Mouse (Mus musculus) megakaryocyte, embryonic 14.5 days (primary cell): Measurements from ENCODE around the gene Daam2. TPM values are rescaled to one million over a fixed set of nuclear protein-coding genes. Genes with fewer than 3 reads are reported as not detected.

Experiments used
- H3K27me3 ChIP-seq: replicated peaks from 2 replicates; pipeline ENCODE3; 2012; ENCODE audit warnings: inconsistent platforms
- H3K36me3 ChIP-seq: replicated peaks from 2 replicates; pipeline ENCODE3; 2012; ENCODE audit warnings: low read length, inconsistent platforms, mixed read lengths
- H3K4me1 ChIP-seq: 2 replicates; pipeline ENCODE4 v1.6.1; 2012; ENCODE audit warnings: inconsistent platforms
- H3K4me3 ChIP-seq: replicated peaks from 2 replicates; pipeline ENCODE3; 2012; ENCODE audit warnings: moderate library complexity, mild to moderate bottlenecking, inconsistent platforms
- H3K9me3 ChIP-seq: 2 replicates; pipeline ENCODE4 v1.6.1; 2012; ENCODE audit warnings: inconsistent platforms
- FLI1 ChIP-seq: IDR thresholded peaks from 2 replicates; pipeline ENCODE4 v1.6.1; 2012; ENCODE audit warnings: low read length, inconsistent platforms, mixed read lengths
- GATA1 ChIP-seq: IDR thresholded peaks from 3 replicates; pipeline ENCODE4 v1.6.1; 2012; ENCODE audit warnings: mixed read lengths, low read length, inconsistent platforms, borderline replicate concordance
- polyA plus RNA-seq: library from polyadenylated mRNA; stranded (reverse); fragments of >175 nt; gene quantifications from 2 replicates; pipeline ENCODE4 v1.2.3, GENCODE M21; 2012; ENCODE audit warnings: low replicate concordance; ENCODE audit not compliant: insufficient read depth

Daam2 gene
- polyA plus RNA-seq, 1 experiment, result not detected

- Histone ChIP-seq H3K27me3 (peaks cover 25% of the 10 kb centered on the region), H3K9me3 (0 out of 2 replicates have a peak, but pooled peaks cover 7% of the 10 kb centered on the region), H3K4me1 (no peaks in the 10 kb centered on the region; the same call in 1 of the 2 replicates), H3K4me3 (no peak overlapping the region), H3K36me3 (no peaks in the 10 kb centered on the region)
- no peak for TF ChIP-seq GATA1
- no peak for TF ChIP-seq FLI1
Measured at GRCm38 (mm10) chr17:49562701-49563415, 1.3 kb downstream of the Daam2 start.

GRCm38 (mm10) chr17:49561985-49562384 is 2.2 kb downstream of the Daam2 start:
- no peaks in the 10 kb centered on the region; the same call in 1 of the 2 replicates for H3K4me1 ChIP-seq
- H3K36me3 ChIP-seq, result no peaks in the 10 kb centered on the region
- no peak for TF ChIP-seq GATA1
- no peak for TF ChIP-seq FLI1
- peaks cover 25% of the 10 kb centered on the region for H3K27me3 ChIP-seq
- no peak overlapping the region for H3K4me3 ChIP-seq
- 0 out of 2 replicates have a peak, but pooled peaks cover 7% of the 10 kb centered on the region for H3K9me3 ChIP-seq

- TF ChIP-seq GATA1, result no peak
- no peak for TF ChIP-seq FLI1
- Histone ChIP-seq H3K4me1 (no peaks in the 10 kb centered on the region; the same call in 1 of the 2 replicates), H3K36me3 (no peaks in the 10 kb centered on the region), H3K27me3 (peaks cover 21% of the 10 kb centered on the region), H3K4me3 (no peak overlapping the region), H3K9me3 (0 out of 2 replicates have a peak, but pooled peaks cover 7% of the 10 kb centered on the region)
Measured at GRCm38 (mm10) chr17:49559786-49560289, 4.3 kb downstream of the Daam2 start.

- Histone ChIP-seq H3K27me3 (no peaks in the 10 kb centered on the region), H3K9me3 (0 out of 2 replicates have a peak, but pooled peaks cover 4% of the 10 kb centered on the region), H3K36me3 (no peaks in the 10 kb centered on the region), H3K4me3 (no peak overlapping the region), H3K4me1 (no peaks in the 10 kb centered on the region)
- TF ChIP-seq FLI1, result no peak
- no peak for TF ChIP-seq GATA1
Measured at GRCm38 (mm10) chr17:49556169-49556568, 8.0 kb downstream of the Daam2 start.

GRCm38 (mm10) chr17:49551991-49552390 is 12.2 kb downstream of the Daam2 start:
- no peaks in the 10 kb centered on the region for H3K36me3 ChIP-seq
- H3K4me3 ChIP-seq, result no peak overlapping the region
- peaks cover 22% of the 10 kb centered on the region for H3K9me3 ChIP-seq
- H3K4me1 ChIP-seq, result no peaks in the 10 kb centered on the region
- no peaks in the 10 kb centered on the region for H3K27me3 ChIP-seq
- TF ChIP-seq GATA1 (no peak), FLI1 (no peak)

GRCm38 (mm10) chr17:49551465-49551864 is 12.7 kb downstream of the Daam2 start:
- H3K4me1 ChIP-seq, result no peaks in the 10 kb centered on the region
- no peak for TF ChIP-seq GATA1
- TF ChIP-seq FLI1, result no peak
- H3K9me3 ChIP-seq, result peaks cover 22% of the 10 kb centered on the region
- no peaks in the 10 kb centered on the region for H3K36me3 ChIP-seq
- H3K4me3 ChIP-seq, result no peak overlapping the region
- no peaks in the 10 kb centered on the region for H3K27me3 ChIP-seq

- Histone ChIP-seq H3K9me3 (peaks cover 18% of the 10 kb centered on the region), H3K4me3 (no peak overlapping the region), H3K27me3 (no peaks in the 10 kb centered on the region), H3K4me1 (no peaks in the 10 kb centered on the region), H3K36me3 (no peaks in the 10 kb centered on the region)
- TF ChIP-seq GATA1 (no peak), FLI1 (no peak)
Measured at GRCm38 (mm10) chr17:49545997-49546396, 18.1 kb downstream of the Daam2 start.

- no peaks in the 10 kb centered on the region for H3K36me3 ChIP-seq
- no peak overlapping the region for H3K4me3 ChIP-seq
- H3K27me3 ChIP-seq, result no peaks in the 10 kb centered on the region
- H3K4me1 ChIP-seq, result no peaks in the 10 kb centered on the region
- peaks cover 15% of the 10 kb centered on the region for H3K9me3 ChIP-seq
- TF ChIP-seq FLI1 (no peak), GATA1 (no peak)
Measured at GRCm38 (mm10) chr17:49545424-49545823, 18.7 kb downstream of the Daam2 start.

- H3K36me3 ChIP-seq, result no peaks in the 10 kb centered on the region
- no peak overlapping the region for H3K4me3 ChIP-seq
- TF ChIP-seq FLI1 (no peak), GATA1 (no peak)
- peaks cover 15% of the 10 kb centered on the region for H3K9me3 ChIP-seq
- H3K27me3 ChIP-seq, result no peaks in the 10 kb centered on the region
- no peaks in the 10 kb centered on the region for H3K4me1 ChIP-seq
Measured at GRCm38 (mm10) chr17:49544561-49544960, 19.6 kb downstream of the Daam2 start.

- Histone ChIP-seq H3K9me3 (peaks cover 18% of the 10 kb centered on the region), H3K36me3 (no peaks in the 10 kb centered on the region), H3K4me1 (no peaks in the 10 kb centered on the region), H3K4me3 (no peak overlapping the region), H3K27me3 (no peaks in the 10 kb centered on the region)
- no peak for TF ChIP-seq FLI1
- TF ChIP-seq GATA1, result no peak
Measured at GRCm38 (mm10) chr17:49540706-49541105, 23.4 kb downstream of the Daam2 start.
